Mouse (Mus musculus) R1 (cell line): Measurements from ENCODE around the gene Cavin2.

Experiments
- DNase-seq: peaks from one replicate; pipeline ENCODE4 v3.0.0-alpha.2; 2018; ENCODE audit warnings: low read depth, low spot score

Gene Cavin2

GRCm38 (mm10) chr1:51288755-51289619 is at the start of gene Cavin2:
Gene Cavin2 (plus strand): TSS chr1:51289126.
- DNase-seq: peak; percentile 23

GRCm38 (mm10) chr1:51241311-51241986 is 47.5 kb upstream of the Cavin2 start:
- DNase-seq: no peak

DNA sequence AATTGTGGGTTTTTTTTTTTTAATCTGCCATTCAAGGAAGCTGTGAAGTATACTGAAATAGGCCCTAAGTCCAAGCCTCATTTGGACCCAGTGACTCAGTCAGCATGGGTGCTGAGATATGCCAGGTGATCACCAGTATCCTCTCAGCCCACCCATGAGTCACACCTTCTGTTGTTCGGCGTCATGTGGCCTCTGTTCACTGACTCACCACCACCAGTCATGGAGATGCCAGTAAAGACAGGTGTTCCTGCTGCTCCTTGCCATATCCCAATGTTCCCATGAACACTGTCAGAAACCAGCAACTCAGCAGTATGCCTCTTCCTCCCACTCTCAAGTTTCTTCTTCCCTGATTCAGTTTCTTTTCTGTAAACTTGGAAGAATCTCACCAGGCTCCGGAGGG is 45.6 kb upstream of the Cavin2 start:
- no peak for DNase-seq

GRCm38 (mm10) chr1:51243869-51244268 is 45.1 kb upstream of the Cavin2 start:
- no peak for DNase-seq

DNA sequence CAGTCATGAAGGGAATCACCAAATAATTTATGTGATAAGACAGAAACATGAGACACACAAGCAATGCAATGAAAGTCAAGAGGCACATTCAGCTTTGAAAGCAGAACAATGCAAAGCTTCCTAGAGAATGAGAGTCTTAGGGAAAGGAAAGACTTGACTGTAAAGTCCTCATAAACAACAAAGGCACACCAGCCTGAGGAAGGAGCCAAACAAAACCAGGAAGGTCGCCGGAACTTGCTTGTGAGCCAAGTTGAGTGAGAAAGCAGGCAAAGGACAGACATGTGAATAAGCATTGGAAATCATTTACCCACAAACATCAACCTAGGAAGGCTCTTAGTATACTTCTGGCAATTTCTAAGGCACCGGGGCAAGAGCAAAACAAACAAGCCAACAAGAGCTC is 43.5 kb upstream of the Cavin2 start:
- no peak for DNase-seq

DNA sequence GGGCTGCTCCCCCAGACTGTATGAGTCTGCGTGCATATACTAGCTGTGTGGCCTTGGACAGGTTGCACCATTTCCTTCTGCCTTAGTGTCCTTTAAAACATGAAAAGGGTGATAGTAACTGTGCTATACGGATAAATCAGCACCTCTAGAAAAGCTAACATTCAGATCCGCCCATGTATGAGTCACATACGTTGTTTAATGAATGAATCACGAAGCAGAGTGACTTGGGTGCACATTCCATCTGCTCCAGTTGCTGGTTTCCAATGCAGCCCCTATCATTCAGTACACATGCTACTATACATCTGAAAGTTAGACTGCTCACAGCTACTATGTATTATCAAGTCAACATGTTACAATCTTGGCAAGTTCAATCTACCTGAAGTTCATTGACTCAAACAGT is 38.6 kb upstream of the Cavin2 start:
- no peak for DNase-seq

DNA sequence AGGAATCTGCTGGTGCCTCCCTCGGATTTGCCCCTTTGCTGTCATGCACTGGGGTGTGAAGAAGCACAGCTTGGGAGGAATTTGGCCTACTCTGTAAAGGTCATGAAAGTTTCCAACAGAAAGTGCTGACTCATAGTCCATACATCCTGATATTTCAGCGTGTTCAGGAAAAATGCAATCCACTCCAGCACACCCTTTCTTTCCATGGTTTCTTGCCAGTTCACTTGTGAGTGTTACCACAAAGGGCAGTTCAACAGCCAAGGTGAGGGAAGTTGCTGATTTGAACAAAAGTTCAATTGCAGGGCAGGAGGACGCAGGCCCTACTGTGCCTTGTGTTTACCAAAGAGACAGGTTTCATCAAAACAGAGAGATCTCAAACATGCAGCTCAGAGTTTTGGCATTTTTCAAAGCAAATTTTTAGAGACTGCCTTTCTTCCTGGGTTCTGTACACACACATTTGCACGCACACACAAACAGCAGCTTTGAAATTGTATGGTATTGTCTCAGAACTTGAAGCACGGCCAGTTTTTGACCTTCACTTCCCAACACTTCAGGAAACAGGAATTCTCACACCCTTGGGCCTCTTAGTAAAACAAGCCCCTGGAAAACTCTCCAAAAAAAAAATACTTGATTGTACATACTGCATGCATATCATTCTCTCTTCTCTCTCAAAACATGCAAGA is 23.7 kb upstream of the Cavin2 start:
- peak; percentile 49 for DNase-seq

GRCm38 (mm10) chr1:51265926-51266325 is 23.0 kb upstream of the Cavin2 start:
- peak; percentile 23 for DNase-seq

DNA sequence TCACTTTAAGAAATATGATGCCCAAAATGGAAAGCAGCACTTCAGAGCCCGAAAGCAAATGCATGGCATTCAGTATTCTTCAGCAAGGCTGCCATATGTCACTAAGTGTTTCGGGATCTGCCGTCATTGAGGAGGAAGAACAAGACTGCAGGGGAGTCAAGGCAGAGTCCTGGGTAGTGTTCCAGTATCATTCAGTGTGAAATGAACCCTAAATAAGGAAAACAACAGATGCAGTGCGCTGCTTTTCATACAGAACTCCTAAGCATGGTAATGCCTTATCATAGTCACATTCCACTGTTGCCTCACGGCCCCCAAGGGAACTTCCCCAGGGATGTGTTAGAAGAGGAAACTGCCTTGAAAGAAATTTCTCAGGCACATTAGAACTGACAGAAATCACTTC is 21.8 kb upstream of the Cavin2 start:
- DNase-seq: no peak

DNA sequence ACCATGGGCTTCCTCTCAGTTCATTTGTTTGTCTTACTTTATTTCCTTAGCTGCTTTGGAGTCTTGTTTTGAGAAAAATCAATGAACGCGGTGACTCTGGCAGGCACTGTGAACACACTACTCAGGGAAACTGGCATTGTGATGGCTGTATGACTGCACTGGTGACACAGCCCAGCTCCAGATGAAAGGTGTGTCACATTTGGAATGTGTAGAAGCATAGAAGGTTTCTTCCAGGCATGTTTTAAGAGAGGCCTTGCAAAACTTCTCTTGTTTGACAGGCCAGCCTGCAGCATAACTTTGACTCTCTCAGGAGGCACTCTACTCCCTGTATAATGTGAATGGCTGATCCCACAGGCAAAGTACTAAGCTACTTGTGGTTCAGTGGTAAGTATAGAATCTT is 20.7 kb upstream of the Cavin2 start:
- no peak for DNase-seq

DNA sequence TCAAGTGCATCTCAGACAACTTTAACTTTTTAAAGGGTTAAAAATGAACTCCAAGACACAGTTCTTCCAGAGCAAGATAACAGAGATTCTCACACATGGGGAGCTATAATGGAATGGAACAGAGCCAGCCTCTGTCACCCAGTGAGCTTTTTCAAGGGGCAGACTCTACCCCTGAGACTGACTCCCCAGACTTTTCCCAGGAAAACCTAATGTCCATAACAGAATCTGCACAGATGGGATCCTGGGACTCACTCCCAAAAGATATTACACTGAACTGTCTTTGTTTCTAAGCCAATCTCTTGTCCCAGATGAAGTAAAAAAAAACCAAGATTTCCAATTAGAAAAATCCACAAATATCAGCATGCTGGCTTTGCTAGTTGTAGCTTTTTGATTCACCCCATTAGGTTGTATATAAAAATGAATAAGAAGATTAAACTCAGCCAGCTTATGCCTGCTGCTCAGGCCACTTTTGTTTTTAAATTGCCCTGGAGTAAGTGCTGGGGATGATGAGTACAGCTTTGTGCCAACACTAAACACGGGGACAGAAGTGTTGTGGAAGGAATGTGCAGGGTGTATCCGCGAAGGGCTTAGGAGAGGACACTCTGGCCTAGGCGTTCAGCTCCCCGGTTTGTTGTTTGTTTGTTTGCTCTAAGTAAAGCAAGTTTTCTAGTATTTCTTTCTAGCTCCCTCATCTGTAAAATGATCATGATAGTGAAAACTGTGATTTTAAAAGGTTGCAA is 18.6 kb upstream of the Cavin2 start:
- no peak for DNase-seq

- DNase-seq: no peak
These were observed 17.1 kb upstream of the Cavin2 start for GRCm38 (mm10) chr1:51271845-51272244.

DNA sequence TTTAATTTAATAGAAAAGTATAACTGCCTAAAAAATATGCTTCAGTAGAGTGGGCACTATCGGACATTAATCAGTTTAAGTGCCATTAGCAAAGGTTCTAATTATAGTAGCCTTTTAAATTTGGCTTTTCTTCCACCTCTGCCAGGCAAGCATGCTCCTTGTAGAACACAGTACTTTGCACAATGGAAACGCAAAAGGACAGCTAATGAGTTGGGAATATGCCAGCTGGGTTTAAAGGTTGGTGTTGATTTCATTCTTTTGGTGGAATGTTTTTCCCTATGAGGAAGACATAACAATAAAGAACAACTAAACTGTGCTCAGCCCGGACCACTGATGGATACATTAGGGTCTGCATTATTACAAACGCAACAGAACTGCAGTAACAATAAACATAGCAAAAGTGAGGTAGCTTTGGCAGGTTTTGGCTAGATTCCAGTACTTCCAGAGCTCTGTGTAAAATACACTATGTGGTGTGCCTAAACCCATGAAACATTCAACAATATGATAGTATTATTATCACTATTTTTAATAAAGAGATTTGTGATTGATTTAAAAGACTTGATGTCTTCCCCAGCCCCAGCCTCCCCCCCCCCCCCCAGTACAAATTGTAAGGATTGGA is 16.2 kb upstream of the Cavin2 start:
- no peak for DNase-seq

GRCm38 (mm10) chr1:51277879-51278567 is 10.9 kb upstream of the Cavin2 start:
- no peak for DNase-seq

GRCm38 (mm10) chr1:51288201-51288600 is 725 bp upstream of the Cavin2 start:
- no peak for DNase-seq

GRCm38 (mm10) chr1:51289620-51290445 is 907 bp downstream of the Cavin2 start:
- no peak for DNase-seq

DNA sequence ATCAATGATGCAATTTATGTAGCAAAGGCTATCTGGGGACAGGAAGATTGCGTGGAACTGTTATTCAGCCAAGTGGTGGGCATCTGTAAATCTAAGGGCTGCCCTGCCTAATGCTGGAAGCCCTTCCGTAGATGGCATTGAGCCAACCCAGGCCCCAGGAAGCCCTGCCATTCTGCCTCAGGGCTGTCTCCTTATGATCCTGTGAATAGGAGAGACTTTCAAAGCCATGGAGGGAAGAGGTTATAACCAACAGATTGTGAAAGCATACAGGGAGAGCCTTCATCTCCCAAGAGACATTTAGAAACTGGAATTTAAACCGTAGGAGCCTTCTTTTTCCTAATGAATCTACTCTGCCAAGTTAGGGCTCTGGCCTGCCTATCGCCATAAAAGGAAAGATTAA is 1.7 kb downstream of the Cavin2 start:
- DNase-seq: no peak

DNA sequence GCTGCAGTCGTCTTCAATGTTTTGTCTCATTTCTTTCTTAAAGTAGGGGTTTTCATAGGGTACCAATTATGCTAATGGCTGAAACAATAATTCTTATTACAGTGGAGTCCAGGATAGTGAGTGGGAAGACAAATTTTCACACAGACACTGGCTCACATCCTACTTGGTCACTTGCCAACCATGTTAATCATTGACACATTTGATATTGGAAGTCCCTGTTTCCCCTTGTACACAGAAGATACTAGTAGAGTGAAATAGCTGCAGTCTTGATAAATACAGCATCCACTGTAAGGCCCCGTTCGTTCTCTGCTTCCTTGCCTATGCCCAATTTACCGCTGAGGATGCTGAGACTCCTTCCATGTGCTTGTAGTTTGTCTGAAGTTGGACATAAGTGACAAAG is 3.4 kb downstream of the Cavin2 start:
- DNase-seq: no peak

DNA sequence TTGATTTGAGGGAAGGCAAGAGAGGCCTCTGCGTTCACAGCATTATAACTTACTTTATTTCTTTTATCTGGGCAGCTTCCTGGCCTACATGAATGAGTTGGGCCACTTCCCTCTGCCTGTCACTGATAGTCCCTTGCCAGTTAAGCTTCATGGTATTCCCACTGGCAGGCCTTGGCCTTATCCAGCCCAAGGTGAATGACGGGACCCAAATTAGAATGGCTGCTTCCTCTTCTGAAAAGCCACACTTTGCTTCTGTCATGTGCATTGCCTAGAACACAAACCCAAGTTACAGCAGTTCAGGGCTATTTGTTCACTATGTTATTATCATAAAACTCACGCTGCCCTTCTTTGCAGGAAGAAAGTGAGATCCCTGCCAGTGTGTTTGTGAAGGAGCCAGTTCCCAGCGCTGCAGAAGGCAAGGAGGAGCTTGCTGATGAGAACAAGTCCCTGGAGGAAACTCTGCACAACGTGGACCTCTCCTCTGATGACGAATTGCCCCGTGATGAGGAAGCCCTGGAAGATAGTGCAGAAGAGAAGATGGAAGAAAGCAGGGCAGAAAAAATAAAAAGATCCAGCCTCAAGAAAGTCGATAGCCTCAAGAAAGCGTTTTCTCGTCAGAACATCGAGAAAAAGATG is 11.5 kb downstream of the Cavin2 start:
- no peak for DNase-seq
